Mouse (Mus musculus) embryo, embryonic 10.5 days (tissue): ENCODE measurements around the gene Spata45.

Source experiments
- DNase-seq: peaks from one replicate; pipeline ENCODE4 v3.0.0-alpha.2; 2015; ENCODE audit warnings: low spot score

Spata45 gene

DNA sequence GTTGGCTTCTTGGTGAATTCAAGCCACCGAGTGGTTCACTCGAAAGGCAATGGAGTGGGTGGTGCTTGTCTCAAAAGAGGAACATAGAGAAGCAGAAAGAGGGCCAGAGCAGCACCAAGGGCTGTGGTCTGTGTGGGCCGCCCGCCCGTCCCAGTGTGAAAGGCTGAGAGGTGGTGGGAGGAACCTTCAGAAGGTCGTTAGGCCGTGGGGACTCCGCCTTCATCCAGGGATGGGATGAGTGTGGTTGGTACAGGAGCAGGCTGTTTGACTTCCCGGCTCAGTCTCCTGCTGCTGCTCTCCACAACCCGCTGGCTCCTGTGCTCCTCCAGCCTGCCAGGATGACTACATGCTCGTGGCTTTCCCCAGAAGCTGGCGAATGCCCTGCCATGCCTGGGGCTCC is 49.2 kb downstream of the Spata45 start:
- no peak for DNase-seq

DNA sequence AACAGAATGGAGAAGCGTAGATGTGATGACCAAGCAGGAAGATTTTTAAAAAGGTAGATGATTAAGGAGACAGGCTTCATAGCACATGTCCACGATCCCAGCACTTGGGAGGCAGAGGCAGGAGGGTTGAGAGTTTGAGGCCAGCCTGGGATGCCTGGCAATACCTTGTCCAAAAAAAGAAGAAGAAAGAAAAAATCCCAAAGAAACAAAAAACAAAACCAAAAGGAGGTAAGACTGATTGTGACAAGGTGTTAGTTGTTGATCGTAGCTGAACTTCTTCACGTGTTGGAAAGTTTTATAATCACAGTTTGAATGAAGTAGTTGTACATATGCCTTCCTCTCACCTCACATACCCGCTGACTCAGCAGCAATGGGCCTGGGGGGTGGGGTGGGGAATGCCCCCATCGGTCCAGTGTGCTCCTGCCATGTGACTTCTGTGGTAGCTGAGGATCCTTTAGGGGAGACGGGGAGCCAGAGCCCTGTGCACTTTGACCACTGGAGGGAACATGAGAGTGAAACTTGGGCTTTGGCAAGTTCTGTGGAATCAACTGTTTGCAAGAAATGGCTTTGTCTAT is 50.0 kb downstream of the Spata45 start:
- DNase-seq: no peak

DNA sequence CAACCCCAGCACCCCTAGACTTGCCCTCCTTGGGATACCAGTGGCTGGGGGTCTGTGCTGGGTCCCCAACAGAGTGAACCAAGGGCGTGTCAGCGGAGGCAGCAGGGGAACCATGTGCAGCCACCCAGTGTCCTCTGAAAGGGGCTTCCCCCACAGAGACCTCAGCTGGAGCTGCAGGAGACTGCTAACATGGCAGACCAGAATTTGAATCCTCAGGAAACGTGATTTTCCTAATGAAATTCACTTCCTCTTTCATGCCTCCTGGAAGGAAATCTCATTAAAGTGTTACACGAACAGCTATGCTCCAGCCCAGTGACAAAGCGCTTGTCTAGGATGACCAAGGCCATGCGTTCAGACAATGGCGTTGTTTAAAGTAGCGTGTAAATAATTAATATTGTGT is 50.5 kb downstream of the Spata45 start:
- DNase-seq: no peak

DNA sequence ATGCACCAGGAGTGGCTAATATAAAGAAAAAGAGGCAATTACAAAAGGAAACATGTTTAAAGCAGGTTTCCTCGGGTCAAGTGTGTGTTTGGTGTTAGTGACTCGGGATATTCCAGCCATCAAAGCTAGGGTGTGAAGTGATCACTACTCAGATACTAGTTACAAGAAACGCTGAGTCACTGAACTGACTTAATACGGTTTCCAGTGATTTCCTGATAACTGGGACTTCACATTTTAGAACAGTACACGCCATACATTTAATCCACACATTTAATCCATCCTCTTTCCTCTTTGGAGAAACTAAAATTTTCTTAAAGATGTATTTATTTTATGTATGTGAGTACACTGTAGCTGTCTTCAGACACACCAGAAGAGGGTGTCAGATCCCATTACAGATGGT is 51.5 kb downstream of the Spata45 start:
- DNase-seq: no peak

DNA sequence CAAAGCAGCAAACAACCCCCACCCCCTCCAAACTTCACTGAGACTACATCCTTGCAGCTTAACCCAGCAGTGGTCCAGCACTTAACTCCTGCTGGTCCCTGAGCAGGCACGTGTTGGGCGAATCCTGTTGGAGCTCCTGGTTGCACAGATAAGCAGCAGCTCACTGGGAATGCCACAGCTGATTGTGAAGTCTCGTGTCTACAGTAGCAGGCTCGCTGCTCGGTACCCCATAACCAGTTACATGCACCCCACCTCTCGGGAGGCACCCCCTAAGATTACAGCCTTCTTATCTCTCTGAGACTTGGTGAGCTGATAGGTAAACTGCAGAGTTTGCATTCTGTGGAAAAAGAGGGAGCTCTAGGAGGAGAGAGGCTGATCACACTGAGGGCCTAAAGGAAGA is 52.9 kb downstream of the Spata45 start:
- DNase-seq: no peak

DNA sequence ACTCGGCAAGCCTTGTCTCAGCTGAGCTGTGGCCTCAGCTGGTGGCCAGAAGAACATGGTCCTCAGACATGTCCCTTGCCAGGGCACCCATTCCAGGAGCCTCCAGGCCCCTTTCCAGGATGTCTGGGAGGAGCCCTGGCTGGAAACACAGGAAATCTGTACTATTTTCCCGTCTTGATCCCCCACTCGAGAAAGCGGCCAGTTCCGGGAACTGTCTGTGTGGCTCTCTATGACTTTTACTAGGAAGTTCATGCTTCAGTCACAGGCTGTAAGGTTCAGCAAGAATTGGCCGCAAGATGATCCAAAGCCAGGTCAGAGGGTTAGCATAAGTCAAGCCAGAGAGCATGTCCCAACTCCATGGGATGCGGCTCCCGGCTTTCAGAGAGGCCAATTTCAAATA is 55.6 kb downstream of the Spata45 start:
- DNase-seq: no peak
